In the genomic region with DNA sequence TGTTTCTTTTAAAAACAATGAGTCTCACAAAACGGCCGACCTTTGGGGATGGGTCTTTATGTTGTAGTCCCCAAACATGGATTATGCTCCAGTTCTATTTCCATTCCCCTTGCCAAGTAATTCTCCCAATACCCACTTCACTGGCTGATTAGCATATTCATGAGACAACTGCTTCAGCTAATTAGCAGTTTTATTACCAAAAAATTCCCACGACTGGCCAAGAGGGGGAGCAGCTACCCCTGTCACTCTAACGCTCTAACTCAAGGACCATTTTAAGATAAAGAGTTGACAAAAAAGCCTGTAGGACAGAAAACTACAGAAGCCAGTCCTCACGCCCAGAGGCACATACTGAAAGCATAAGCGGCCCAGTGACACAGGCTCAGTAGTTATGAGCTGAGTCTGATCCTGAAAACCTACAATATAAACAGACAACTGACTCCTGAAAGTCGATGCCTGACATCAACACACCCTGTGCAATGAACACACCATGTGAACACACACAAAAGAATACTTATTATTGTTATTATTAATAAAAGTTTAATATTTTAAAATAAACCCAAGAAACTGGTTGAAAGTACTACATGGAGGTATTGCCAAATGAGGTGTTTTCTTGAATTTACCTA, we compare ENCODE assay signal across 10 mouse cellular contexts.
A peak's percentile ranks its signal among the peaks of the same experiment; 100 is the strongest.
DNase-seq lines count a peak whose midpoint lies in the region; ATAC-seq lines count a peak whose summit lies in the region.
"Had no signal": no experiment of that assay in that cellular context is flagged by ENCODE, and none has a peak within 500 bp of the region (broad histone marks: within the 10 kb centered on the region; RNA-seq: fewer than 3 reads in every experiment).

No protein-coding gene starts in this region.

- ATAC-seq in midbrain, embryonic 13.5 days, result peak; percentile 69; the same call in 1 of the 2 replicates
- peak; percentile 79 for ATAC-seq in forebrain, embryonic 15.5 days (replicated peaks)
- peak; percentile 68; the same call in 1 of the 2 replicates for ATAC-seq in megakaryocyte-erythroid progenitor cell, adult 5-6 weeks (replicated peaks; ENCODE audit: low FRiP score, low TSS enrichment, poor library complexity, severe bottlenecking)
- ATAC-seq in CD4-positive, CD25-positive, alpha-beta regulatory T cell, adult 4 months, result no peak

- no peak overlapping the region for H3K9ac ChIP-seq in midbrain, embryonic 13.5 days (replicated peaks)
- H3K9ac ChIP-seq in forebrain, embryonic 15.5 days (replicated peaks), result no peak overlapping the region
- H3K9ac ChIP-seq: lung, embryonic 15.5 days had no signal

- H3K27ac ChIP-seq in midbrain, embryonic 13.5 days, result no peak overlapping the region
- H3K27ac ChIP-seq in midbrain, embryonic 10.5 days (replicated peaks), result no peak overlapping the region
- H3K27ac ChIP-seq in forebrain, embryonic 15.5 days (replicated peaks), result peak overlapping the region; percentile 59
- H3K27ac ChIP-seq: lung, embryonic 15.5 days had no signal

- H3K4me3 ChIP-seq in midbrain, embryonic 13.5 days (replicated peaks), result no peak overlapping the region
- H3K4me3 ChIP-seq in midbrain, embryonic 10.5 days, result no peak overlapping the region
- no peak overlapping the region for H3K4me3 ChIP-seq in forebrain, embryonic 15.5 days
- H3K4me3 ChIP-seq: erythroblast, embryonic 14.5 days; lung, embryonic 15.5 days had no signal

- H3K36me3 ChIP-seq in midbrain, embryonic 13.5 days, result no peaks in the 10 kb centered on the region
- H3K36me3 ChIP-seq in midbrain, embryonic 10.5 days, result no peaks in the 10 kb centered on the region
- no peaks in the 10 kb centered on the region for H3K36me3 ChIP-seq in forebrain, embryonic 15.5 days
- H3K36me3 ChIP-seq: lung, embryonic 15.5 days had no signal

- DNase-seq in cerebellum, adult 18-20 months, result peak; percentile 1 to 6
- no peak for DNase-seq in cerebellum, adult 8-10 months
- DNase-seq in midbrain, embryonic 10.5 days (ENCODE audit: low spot score), result no peak
- DNase-seq in layer of hippocampus, adult 8-10 months (ENCODE audit: low spot score in 2 of 2), result peak; percentile 7 to 20

- WGBS in midbrain, embryonic 13.5 days, result 35% methylated on average over 7 of the region's 7 CpGs
- 51% methylated on average over 7 of the region's 7 CpGs for WGBS in midbrain, embryonic 10.5 days
- 17% methylated on average over 7 of the region's 7 CpGs for WGBS in forebrain, embryonic 15.5 days

- no peak overlapping the region for H3K4me2 ChIP-seq in midbrain, embryonic 13.5 days (replicated peaks)
- no peak overlapping the region for H3K4me2 ChIP-seq in forebrain, embryonic 15.5 days (replicated peaks)
- H3K4me2 ChIP-seq: lung, embryonic 15.5 days had no signal

- no peaks in the 10 kb centered on the region for H3K9me3 ChIP-seq in midbrain, embryonic 13.5 days
- H3K9me3 ChIP-seq in midbrain, embryonic 10.5 days (replicated peaks), result no peaks in the 10 kb centered on the region
- H3K9me3 ChIP-seq in forebrain, embryonic 15.5 days, result no peaks in the 10 kb centered on the region
- H3K9me3 ChIP-seq: lung, embryonic 15.5 days had no signal

- no peaks in the 10 kb centered on the region for H3K27me3 ChIP-seq in midbrain, embryonic 13.5 days
- H3K27me3 ChIP-seq in midbrain, embryonic 10.5 days (ENCODE audit: low read depth, poor library complexity, severe bottlenecking), result no peaks in the 10 kb centered on the region
- no peaks in the 10 kb centered on the region for H3K27me3 ChIP-seq in forebrain, embryonic 15.5 days
- H3K27me3 ChIP-seq: lung, embryonic 15.5 days had no signal

- no peaks in the 10 kb centered on the region for H3K4me1 ChIP-seq in midbrain, embryonic 13.5 days (replicated peaks)
- H3K4me1 ChIP-seq in midbrain, embryonic 10.5 days, result no peaks in the 10 kb centered on the region
- peaks cover 7% of the 10 kb centered on the region for H3K4me1 ChIP-seq in forebrain, embryonic 15.5 days
- H3K4me1 ChIP-seq: lung, embryonic 15.5 days had no signal

Comparison
In these comparisons a context has a peak if more than half of its experiments do, and no peak if none do; other contexts are left out.
1. DNase-seq: peak in cerebellum, adult 18-20 months (2 of 2) and layer of hippocampus, adult 8-10 months (2 of 2); none in cerebellum, adult 8-10 months (single experiment) and midbrain, embryonic 10.5 days (single experiment).